Mouse (Mus musculus) lung, embryonic 15.5 days (tissue): ENCODE results near the gene Rassf1. TPM values are rescaled to one million over a fixed set of nuclear protein-coding genes. Genes with fewer than 3 reads are reported as not detected.
A peak's percentile ranks its signal among the peaks of the same experiment; 100 is the strongest.
"Not testable (repeated sequence)": the region's sequence is repeated elsewhere in the genome, so short reads cannot be mapped to it uniquely, and the experiment has no call there.

Experiments used
- ATAC-seq: fragments of 200-750 bp; cut with Nextera tagmentation; 2 replicates; pipeline ENCODE4 v1.8.0; 2017; ENCODE audit warnings: moderate number of reproducible peaks, borderline replicate concordance; ENCODE audit not compliant: low FRiP score, low TSS enrichment; ENCODE audit errors: extremely low read depth
- H3K27ac ChIP-seq: fragments of 300-500 bp; sonication (generic); 2 replicates; pipeline ENCODE4 v1.5.1; 2015; ENCODE audit warnings: moderate library complexity, mild to moderate bottlenecking, inconsistent platforms
- H3K27me3 ChIP-seq: fragments of 300-500 bp; sonication (generic); 2 replicates; pipeline ENCODE4 v1.6.1; 2015; ENCODE audit warnings: inconsistent platforms
- H3K36me3 ChIP-seq: fragments of 300-500 bp; sonication (generic); 2 replicates; pipeline ENCODE4 v1.6.1; 2015; ENCODE audit warnings: inconsistent platforms
- H3K4me1 ChIP-seq: fragments of 300-500 bp; sonication (generic); 2 replicates; pipeline ENCODE4 v1.6.1; 2015; ENCODE audit warnings: inconsistent platforms
- H3K4me2 ChIP-seq: fragments of 300-500 bp; sonication (generic); 2 replicates; pipeline ENCODE4 v1.6.1; 2015; ENCODE audit warnings: inconsistent platforms, mild to moderate bottlenecking, moderate library complexity
- H3K4me3 ChIP-seq: fragments of 300-500 bp; sonication (generic); 2 replicates; pipeline ENCODE4 v1.5.1; 2015; ENCODE audit warnings: mild to moderate bottlenecking, inconsistent platforms
- H3K9ac ChIP-seq: fragments of 300-500 bp; sonication (generic); 2 replicates; pipeline ENCODE4 v1.6.1; 2015; ENCODE audit warnings: inconsistent platforms
- H3K9me3 ChIP-seq: fragments of 300-500 bp; sonication (generic); 2 replicates; pipeline ENCODE4 v1.6.1; 2016; ENCODE audit warnings: inconsistent platforms
- WGBS: fragments of 180-500 bp; shearing (Covaris S2); methylation state at CpG from one replicate; pipeline ENCODE4 v1.1.7; 2015; 5-methylcytosine and 5-hydroxymethylcytosine counted together
- polyA plus RNA-seq: library from polyadenylated mRNA; unstranded; fragments of >200 nt; fragmentation: Nextera tagmentation; extraction: Ambion mirVana; gene quantifications from 2 replicates; pipeline ENCODE4 v1.2.1, GENCODE M21; 2015

Rassf1 gene
- polyA plus RNA-seq, 1 experiment from 2014 or later: 64.1 TPM

GRCm38 (mm10) chr9:107565556-107565955 lies 14.2 kb downstream of the Rassf1 start:
- not testable (repeated sequence) for H3K9ac ChIP-seq, H3K9me3 ChIP-seq, ATAC-seq, H3K27me3 ChIP-seq
- 43% methylated on average over 5 of the region's 5 CpGs for WGBS
- Histone ChIP-seq H3K4me3 (peak overlapping the region; percentile 17), H3K4me2 (peak overlapping the region; percentile 82), H3K4me1 (peaks cover 49% of the 10 kb centered on the region), H3K27ac (0 out of 2 replicates have a peak overlapping the region, but pooled peaks have one; percentile 8), H3K36me3 (peaks cover 24% of the 10 kb centered on the region)

- peaks cover 23% of the 10 kb centered on the region for H3K36me3 ChIP-seq
- H3K4me2 ChIP-seq: peak overlapping the region; percentile 82
- no peaks in the 10 kb centered on the region for H3K27me3 ChIP-seq
- H3K27ac ChIP-seq: peak overlapping the region; percentile 90
- 52% methylated on average over 15 of the region's 15 CpGs for WGBS
- no peaks in the 10 kb centered on the region for H3K9me3 ChIP-seq
- H3K4me3 ChIP-seq: peak overlapping the region; percentile 17; the same call in 1 of the 2 replicates
- H3K9ac ChIP-seq: no peak overlapping the region
- ATAC-seq: no peak
- peaks cover 55% of the 10 kb centered on the region for H3K4me1 ChIP-seq
Observed at GRCm38 (mm10) chr9:107566041-107566709, 14.8 kb downstream of the Rassf1 start.

- Histone ChIP-seq H3K9me3 (no peaks in the 10 kb centered on the region), H3K4me3 (peak overlapping the region; percentile 17; the same call in 1 of the 2 replicates), H3K36me3 (peaks cover 23% of the 10 kb centered on the region), H3K4me2 (peak overlapping the region; percentile 82; the same call in 1 of the 2 replicates), H3K27ac (peak overlapping the region; percentile 90), H3K27me3 (no peaks in the 10 kb centered on the region), H3K4me1 (peaks cover 60% of the 10 kb centered on the region), H3K9ac (no peak overlapping the region)
- peak; percentile 19 for ATAC-seq
- WGBS: 72% methylated on average over 3 of the region's 3 CpGs
Observed at GRCm38 (mm10) chr9:107566855-107567254, 15.5 kb downstream of the Rassf1 start.

- 8% methylated on average over 18 of the region's 18 CpGs for WGBS
- no peak for ATAC-seq
Observed at GRCm38 (mm10) chr9:107567702-107568319, 16.5 kb downstream of the Rassf1 start, which contains the start of gene Hyal2. Gene Hyal2 (plus strand): TSS chr9:107567945.

GRCm38 (mm10) chr9:107568331-107569261 lies 17.2 kb downstream of the Rassf1 start:
- 0% methylated on average over 41 of the region's 41 CpGs for WGBS
- H3K36me3 ChIP-seq: peaks cover 33% of the 10 kb centered on the region

More at GRCm38 (mm10) chr9:107567702-107568319, 16.5 kb downstream of the Rassf1 start, which contains the start of gene Hyal2:
- Histone ChIP-seq H3K4me1 (peaks cover 54% of the 10 kb centered on the region), H3K4me3 (peak within 1 kb of the TSS; percentile 73), H3K27ac (peak within 1 kb of the TSS; percentile 90), H3K9me3 (no peaks in the 10 kb centered on the region), H3K4me2 (peak within 1 kb of the TSS; percentile 82), H3K36me3 (peaks cover 27% of the 10 kb centered on the region), H3K9ac (peak within 1 kb of the TSS; percentile 66), H3K27me3 (no peaks in the 10 kb centered on the region)

GRCm38 (mm10) chr9:107569270-107569669 lies 17.9 kb downstream of the Rassf1 start:
- Histone ChIP-seq H3K4me3 (peak overlapping the region; percentile 73), H3K4me2 (peak overlapping the region; percentile 73), H3K27me3 (no peaks in the 10 kb centered on the region), H3K4me1 (peaks cover 44% of the 10 kb centered on the region), H3K36me3 (peaks cover 36% of the 10 kb centered on the region), H3K9ac (peak overlapping the region; percentile 66), H3K9me3 (no peaks in the 10 kb centered on the region), H3K27ac (peak overlapping the region; percentile 90)
- WGBS: 0% methylated on average over 23 of the region's 23 CpGs
- ATAC-seq: peak; percentile 6; the same call in 1 of the 2 replicates

More at GRCm38 (mm10) chr9:107568331-107569261, 17.2 kb downstream of the Rassf1 start:
- H3K4me3 ChIP-seq: peak overlapping the region; percentile 73
- H3K27me3 ChIP-seq: no peaks in the 10 kb centered on the region
- H3K27ac ChIP-seq: peak overlapping the region; percentile 90
- H3K4me2 ChIP-seq: peak overlapping the region; percentile 73
- peaks cover 51% of the 10 kb centered on the region for H3K4me1 ChIP-seq
- H3K9ac ChIP-seq: peak overlapping the region; percentile 66
- peak; percentile 85 for ATAC-seq
- H3K9me3 ChIP-seq: no peaks in the 10 kb centered on the region

GRCm38 (mm10) chr9:107570016-107570415 lies 18.7 kb downstream of the Rassf1 start:
- Histone ChIP-seq H3K27me3 (no peaks in the 10 kb centered on the region), H3K9ac (peak overlapping the region; percentile 66), H3K36me3 (peaks cover 38% of the 10 kb centered on the region), H3K27ac (peak overlapping the region; percentile 90), H3K4me1 (peaks cover 44% of the 10 kb centered on the region), H3K4me2 (peak overlapping the region; percentile 73), H3K4me3 (peak overlapping the region; percentile 73), H3K9me3 (no peaks in the 10 kb centered on the region)
- 20% methylated on average over 13 of the region's 13 CpGs for WGBS
- ATAC-seq: no peak

GRCm38 (mm10) chr9:107570845-107571244 lies 19.5 kb downstream of the Rassf1 start:
- Histone ChIP-seq H3K27ac (peak overlapping the region; percentile 3; the same call in 1 of the 2 replicates), H3K9me3 (no peaks in the 10 kb centered on the region), H3K36me3 (peaks cover 35% of the 10 kb centered on the region), H3K4me3 (peak overlapping the region; percentile 73), H3K27me3 (no peaks in the 10 kb centered on the region), H3K4me2 (peak overlapping the region; percentile 73), H3K4me1 (peaks cover 48% of the 10 kb centered on the region), H3K9ac (peak overlapping the region; percentile 66; the same call in 1 of the 2 replicates)
- WGBS: 74% methylated on average over 21 of the region's 21 CpGs
- no peak for ATAC-seq

- WGBS: 83% methylated on average over 22 of the region's 22 CpGs
- peak overlapping the region; percentile 73 for H3K4me2 ChIP-seq
- no peaks in the 10 kb centered on the region for H3K27me3 ChIP-seq
- peaks cover 35% of the 10 kb centered on the region for H3K36me3 ChIP-seq
- H3K9me3 ChIP-seq: no peaks in the 10 kb centered on the region
- no peak overlapping the region for H3K9ac ChIP-seq
- no peak for ATAC-seq
- H3K27ac ChIP-seq: no peak overlapping the region
- peaks cover 49% of the 10 kb centered on the region for H3K4me1 ChIP-seq
- 0 out of 2 replicates have a peak overlapping the region, but pooled peaks have one; percentile 73 for H3K4me3 ChIP-seq
Observed at GRCm38 (mm10) chr9:107571534-107572326, 20.4 kb downstream of the Rassf1 start.

- Histone ChIP-seq H3K4me1 (peaks cover 49% of the 10 kb centered on the region), H3K9ac (no peak overlapping the region), H3K36me3 (peaks cover 35% of the 10 kb centered on the region), H3K4me2 (no peak overlapping the region), H3K4me3 (no peak overlapping the region), H3K9me3 (no peaks in the 10 kb centered on the region), H3K27ac (no peak overlapping the region), H3K27me3 (no peaks in the 10 kb centered on the region)
- WGBS: 84% methylated on average over 2 of the region's 2 CpGs
- ATAC-seq: no peak
Observed at GRCm38 (mm10) chr9:107572327-107572662, 20.9 kb downstream of the Rassf1 start.
